Mouse (Mus musculus): ENCODE results near the gene Arhgap27.

The Arhgap27 gene

DNA sequence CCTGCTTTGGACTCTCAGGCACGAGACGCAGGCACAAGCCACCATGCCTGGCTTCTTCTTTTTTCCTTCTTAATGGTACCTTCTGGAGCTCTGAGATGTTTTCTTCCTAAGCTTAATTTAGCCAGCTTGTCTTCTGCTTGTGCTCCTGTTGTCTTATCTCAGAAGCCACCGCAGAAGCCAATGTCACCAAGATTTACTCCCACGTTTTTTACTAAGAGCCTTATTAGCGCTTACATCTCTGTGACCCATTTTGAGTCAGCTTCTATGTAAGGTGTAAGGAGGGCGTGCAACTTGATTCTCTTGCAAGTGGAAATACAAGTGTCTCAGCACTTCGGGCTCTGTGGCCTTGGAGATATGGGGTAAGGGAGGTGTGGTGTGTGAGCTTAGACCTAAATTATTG is 18.0 kb upstream of the Arhgap27 start:
- peak in 1 of 2 experiments; percentile 21 for DNase-seq (ENCODE audit: low spot score in 2 of 2)

DNA sequence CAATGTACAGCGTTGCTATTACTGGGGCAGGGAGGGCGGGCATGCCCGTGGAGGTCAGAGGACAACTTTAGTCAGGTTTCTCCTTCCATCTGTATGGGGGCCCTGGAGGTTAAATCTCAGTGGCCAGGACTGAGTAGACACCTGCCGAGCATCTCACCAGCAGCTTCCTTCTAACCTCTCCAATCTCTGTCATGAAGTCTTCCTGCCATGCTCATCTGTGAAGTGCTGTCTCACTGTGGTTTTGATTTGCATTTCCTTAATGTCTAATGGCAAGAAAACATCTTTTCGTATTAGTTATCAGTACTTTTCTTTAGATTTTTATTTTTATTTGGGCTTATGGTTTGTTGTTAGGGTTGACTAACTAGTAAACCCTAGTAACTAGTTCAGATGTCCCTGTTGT is 17.0 kb upstream of the Arhgap27 start:
- DNase-seq (ENCODE audit: low spot score in 2 of 2): no peak

DNA sequence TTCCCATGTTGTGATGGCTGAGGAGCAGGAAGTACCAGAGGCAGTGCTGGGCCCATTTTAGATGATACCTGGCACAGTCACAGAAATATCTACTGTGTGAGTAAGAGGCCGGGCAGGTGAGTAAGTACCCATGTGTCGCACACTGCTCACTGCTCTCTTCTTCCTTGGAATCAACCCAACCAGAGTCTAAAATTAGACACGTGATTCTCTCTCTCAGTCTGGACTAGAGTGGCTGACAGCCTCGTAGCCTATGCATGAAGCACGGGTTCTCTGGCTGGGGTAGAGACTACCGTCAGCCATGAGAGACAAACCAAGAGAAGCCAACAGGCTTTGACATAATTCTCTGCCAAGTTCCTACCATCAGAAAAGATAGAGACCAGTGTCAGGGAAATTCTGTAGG is 14.8 kb upstream of the Arhgap27 start:
- DNase-seq (ENCODE audit: low spot score in 2 of 2): no peak

DNA sequence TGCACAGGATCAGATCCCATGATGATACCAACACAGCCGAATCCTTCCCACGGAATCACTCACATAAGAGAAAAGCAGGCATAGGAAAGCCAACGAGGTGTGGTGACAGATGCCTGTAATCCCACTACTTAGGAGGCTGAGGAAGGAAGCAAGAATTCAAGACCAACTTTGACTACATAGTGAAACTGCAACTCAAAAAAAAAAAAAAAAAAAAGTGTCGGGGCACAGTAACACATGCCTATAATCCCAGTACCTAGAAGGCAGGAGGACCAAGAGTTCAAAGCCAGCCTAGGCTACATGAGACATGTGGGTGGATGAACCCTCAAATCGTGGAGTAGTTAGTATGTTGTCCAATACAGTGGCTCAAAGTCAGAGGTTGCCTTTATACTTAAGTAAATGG is 12.3 kb upstream of the Arhgap27 start:
- no peak for DNase-seq (ENCODE audit: low spot score in 2 of 2)

DNA sequence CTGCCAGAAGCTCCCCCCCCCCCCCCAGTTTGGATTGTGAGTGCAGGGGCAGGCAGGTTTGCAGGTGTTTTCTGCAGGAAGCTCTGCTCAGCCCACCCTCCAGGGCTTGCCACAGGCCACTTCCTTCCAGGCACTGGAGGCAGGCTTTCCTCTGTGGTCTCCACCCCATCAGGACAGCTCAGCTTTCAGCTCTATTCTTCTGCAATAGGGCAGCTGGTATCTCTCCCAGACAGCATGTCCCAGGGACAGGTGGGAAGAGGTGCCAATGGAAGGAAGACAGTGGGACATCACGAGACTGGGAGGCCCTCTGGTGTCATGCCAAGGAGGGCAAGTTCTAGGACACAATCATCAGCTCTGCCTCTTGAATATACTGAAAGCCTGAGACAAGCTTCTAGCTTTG is 11.8 kb upstream of the Arhgap27 start:
- DNase-seq (ENCODE audit: low spot score in 2 of 2): no peak

DNA sequence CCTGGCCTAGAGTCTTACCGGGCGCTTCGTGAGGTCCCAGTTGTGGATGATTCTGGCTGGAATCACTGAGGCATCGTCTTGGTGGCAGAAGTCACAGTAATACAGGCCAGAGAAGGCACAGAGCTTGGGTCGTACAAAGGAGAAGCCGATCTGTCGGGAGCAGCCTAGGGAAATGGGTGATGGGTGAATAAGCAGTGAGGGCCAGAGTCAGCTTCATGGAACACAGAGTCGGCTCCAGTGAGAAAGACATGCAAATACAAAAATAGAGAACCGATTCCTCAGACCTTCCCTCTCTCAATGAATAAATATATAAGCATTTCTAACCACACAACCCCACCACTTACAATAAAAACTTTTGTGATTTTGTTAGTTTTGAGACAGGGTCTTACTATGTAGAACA is 10.4 kb upstream of the Arhgap27 start:
- DNase-seq (ENCODE audit: low spot score in 2 of 2): no peak

DNA sequence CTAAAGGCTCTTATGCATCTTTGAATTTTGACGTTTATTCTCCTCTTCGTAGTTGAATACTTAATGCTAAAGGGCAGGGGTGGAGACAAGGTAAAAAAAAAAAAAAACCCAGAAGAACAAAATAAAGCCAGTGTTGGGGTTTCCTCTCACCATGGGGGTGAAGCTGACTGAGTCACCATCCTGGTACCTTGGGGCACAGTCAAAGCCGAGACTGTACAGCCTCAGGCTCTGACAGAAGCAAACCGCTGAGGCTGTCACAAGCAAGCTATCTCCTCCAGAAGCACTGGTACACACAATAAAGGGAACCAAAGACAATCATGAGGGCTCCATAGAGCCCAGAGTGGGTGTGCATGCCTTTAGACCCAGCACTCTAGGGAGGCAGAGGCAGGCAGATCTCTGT is 9.1 kb upstream of the Arhgap27 start:
- DNase-seq (ENCODE audit: low spot score in 2 of 2): no peak

DNA sequence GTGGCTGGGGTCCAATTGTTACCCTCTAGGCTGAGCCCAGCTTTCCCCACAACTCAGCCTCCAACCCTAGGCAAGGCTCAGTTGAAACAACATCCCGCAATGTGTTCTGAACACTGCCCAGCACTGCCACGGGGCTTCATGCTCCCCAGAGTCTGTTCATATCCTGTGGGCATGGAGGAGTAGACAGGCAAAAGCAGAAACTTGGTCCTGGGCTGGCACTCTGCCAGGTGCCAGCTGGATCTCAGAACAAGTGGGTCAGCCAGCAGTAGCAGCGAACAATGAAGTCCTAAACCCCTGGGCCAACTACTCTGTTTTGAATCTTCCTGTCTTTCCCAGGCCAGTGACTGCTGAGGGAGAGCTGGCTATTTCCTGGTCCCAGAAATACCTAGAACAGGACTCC is 8.6 kb upstream of the Arhgap27 start:
- peak in 1 of 2 experiments; percentile 48 for DNase-seq (ENCODE audit: low spot score in 2 of 2)

DNA sequence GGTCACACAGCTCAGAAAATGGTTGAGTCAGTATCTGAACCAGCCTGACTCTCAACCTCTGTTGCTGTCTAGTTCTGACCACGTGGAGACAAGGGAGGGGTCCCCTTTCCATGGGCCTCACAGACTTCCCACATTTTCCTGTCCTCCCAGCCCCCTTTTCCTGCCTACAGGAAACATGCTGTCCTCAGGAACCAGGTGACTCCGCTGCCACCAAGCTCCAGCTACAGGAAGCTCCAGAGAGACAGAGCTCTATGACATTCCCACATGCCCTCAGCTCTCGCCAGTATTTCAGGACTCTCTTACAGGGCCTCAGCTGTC is 7.7 kb upstream of the Arhgap27 start:
- DNase-seq (ENCODE audit: low spot score in 2 of 2): no peak

DNA sequence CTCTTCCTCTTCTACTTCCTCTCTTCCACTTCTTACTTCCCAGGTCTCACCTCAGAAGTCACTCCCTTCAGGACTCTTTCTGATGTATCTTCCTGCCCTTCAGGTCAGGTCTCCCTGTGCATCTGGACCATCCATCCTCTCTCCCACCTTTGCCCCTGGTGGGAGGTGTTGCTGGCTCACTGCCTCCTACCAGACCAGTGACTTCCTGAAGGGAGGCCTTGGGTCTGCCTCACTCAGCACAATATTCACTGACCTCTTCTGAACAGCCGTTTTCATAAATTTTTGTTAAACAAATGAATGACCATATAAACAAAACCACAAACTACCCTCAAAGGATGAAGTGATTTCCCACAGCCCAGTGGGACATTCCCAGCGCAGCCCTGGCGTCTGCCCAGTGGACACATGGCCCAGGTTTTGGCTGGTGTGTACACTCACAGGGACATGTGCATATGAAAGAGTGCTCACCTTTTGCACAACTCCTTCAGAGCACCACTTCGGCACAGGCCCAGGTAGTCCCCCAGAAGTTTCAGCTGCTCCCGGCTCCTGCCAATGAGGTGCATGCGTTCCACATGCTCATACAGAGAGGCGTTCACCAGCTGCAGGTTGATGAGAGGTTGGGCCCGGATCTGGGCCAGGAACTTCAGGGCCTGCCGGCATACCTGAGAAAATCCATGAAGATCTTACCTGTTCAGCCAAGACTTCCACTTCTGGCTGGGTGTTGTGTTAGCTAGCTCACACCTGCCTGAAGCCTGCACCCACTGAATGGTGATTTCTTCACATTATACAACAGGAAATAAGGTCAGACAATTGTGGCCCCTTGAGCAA is 7.1 kb upstream of the Arhgap27 start:
- DNase-seq (ENCODE audit: low spot score in 2 of 2): no peak

DNA sequence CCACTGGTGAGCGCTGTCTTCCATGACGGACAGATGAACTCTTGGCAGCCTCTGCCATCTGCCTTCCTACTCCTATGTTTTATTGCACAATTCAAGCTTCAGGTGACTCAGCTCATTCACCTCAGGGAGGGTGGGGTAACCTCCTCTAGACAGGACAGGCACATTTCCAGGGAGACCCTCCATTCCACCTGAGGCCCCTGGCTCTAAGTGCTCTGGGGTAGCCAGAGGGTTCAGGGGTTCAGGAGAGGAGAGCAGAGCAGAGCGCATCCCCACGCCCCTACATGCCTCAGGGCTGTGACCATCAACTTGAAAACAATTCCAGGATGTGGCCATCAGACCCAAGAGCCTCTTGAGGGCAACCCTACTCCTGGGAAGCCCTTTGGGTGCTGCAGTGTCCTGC is 2.0 kb upstream of the Arhgap27 start:
- no peak for DNase-seq (ENCODE audit: low spot score in 2 of 2)

DNA sequence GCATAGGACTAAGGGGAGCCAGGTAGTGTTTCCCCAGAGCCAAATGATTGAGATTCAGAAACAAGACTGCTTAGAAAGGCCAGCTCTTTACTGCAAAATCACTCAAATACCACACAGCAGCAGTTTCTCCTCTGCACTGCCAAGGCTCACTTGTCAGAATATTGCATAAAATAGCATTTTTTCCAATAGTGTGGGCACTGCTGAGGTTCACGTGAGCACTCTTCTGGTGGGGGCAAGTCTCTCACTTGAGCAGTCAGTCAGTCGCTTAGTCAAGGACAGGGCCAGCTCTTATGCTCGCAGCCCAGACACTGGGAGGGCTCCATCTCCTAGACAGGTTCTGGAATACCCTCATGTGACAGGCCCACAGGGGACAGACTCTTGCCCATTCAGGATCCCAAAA is 1.5 kb upstream of the Arhgap27 start:
- DNase-seq (ENCODE audit: low spot score in 2 of 2): peak in 1 of 2 experiments; percentile 27

DNA sequence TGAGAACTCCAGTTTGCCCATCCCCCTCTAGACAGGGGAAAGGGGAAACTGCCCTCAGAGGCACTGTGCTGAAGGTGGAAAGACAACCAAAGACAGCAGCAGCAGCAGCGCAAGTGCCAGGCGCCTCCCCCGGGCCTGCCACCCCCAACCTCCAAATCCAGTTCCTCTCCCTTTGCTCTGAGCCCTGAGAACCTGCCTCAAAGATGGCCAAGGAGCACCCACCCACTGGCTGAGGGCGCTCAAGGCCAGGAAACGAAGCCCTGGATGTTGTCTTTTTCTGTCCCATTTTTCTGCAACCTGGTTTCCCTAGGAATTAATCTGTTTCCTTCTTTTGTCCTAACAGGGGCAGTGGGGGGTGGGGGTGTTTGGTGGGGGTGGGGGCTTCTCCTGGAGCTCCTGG is 843 bp upstream of the Arhgap27 start:
- DNase-seq (ENCODE audit: low spot score in 2 of 2): no peak

DNA sequence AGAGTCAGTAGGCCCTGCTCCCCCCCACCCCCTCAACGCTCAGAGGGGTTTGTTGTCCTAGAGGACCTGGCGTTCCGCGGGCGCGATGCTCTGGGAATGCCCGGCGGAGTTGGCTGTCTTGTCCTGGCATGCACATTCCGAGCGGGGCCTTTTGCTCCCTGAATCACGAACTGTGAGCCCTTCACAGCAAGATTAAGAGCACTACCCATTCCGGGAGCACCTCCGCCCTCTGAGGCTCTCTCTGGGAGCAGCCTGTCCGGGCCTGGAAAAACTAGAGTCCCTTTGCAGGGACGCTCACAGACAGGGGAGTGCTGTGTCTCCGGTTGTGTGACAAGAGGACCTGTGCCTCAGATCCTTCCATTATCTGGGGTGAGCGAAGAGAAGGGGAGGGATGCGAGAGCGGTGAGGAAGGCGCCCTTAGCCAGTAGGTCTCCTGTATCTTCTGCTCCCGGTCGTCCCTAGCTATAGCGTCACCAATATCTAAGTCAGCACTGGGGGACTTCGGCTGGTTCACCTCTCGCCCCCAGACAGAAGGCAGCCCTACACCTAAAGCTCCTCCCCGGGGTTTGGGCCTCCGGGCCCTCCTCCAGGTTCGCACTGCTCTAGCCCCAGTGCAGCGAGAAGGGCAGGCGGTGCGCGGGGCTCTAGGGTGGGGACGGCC is 841 bp downstream of the Arhgap27 start:
- peak in 1 of 2 experiments; percentile 34 for DNase-seq (ENCODE audit: low spot score in 2 of 2)

DNA sequence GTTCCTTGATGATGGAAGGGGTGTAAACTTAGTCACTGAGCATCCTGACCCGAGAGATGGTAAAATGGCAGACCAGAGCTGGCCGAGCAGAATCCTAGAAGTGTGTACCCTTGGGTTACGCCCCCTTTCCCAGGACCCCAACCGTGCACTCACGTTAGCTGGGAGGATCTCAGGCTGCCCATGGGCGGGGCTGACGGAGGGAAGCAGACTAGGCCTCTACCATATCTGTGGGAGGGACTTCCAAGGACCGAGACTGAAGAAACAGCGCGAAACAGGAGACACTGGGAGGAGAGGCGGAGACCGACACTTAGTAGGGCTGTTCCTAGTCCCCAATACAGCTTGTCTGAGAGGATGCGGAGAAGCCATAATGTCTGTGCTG is 1.4 kb downstream of the Arhgap27 start:
- no peak for DNase-seq (ENCODE audit: low spot score in 2 of 2)

DNA sequence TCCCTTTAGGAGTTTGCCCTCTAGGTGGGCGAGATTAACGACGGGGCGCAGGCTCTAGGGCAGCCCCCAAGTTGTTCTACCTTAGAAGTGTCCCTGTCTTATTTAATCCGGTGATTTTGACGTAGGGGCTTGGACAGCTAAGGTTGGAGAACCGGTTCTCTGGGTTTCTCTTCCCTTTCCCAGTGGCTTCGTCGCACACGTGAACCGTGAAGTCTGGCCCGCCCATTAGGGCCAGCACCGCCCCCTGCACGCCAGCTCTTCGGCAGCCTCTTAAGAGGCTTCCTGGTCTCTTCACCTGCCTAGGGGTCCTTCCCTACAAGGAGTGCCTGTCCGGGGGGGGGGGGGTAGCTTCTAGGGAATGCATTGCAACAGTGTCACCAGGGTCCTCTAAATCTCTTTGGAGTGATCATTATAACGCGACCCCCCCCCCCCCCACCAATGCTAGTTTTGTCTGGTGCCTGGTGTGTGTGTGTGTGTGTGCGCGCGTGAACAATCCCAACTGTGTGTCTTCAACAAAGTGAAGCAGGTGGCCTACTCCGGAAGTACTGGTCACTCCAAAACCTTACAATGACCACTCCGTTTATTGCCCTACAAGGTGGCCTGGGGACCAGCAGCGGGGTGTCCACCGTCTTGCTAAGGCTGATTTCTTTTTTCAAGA is 2.0 kb downstream of the Arhgap27 start:
- DNase-seq (ENCODE audit: low spot score in 2 of 2): no peak

DNA sequence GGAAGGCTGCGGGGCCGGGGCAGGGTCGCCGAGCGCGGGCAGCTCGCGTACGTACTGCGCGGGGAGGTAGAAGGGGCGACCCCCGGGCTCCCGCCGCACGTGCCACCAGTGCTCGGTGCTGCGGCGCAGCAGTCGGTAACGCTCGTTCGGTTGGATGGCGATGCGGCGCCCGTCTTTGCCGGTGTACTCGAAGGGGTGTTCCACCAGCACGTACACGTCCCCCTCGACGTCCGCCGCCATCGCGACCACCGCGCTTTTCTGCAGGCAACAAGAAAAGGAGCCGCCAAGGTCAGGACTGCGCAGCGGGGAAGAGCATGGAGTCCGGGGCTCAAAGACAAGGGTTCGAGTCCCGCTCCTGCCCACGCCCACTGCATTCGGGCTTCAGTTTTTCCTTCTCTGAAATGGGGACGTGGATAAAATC is 2.8 kb downstream of the Arhgap27 start:
- DNase-seq (ENCODE audit: low spot score in 2 of 2): no peak

DNA sequence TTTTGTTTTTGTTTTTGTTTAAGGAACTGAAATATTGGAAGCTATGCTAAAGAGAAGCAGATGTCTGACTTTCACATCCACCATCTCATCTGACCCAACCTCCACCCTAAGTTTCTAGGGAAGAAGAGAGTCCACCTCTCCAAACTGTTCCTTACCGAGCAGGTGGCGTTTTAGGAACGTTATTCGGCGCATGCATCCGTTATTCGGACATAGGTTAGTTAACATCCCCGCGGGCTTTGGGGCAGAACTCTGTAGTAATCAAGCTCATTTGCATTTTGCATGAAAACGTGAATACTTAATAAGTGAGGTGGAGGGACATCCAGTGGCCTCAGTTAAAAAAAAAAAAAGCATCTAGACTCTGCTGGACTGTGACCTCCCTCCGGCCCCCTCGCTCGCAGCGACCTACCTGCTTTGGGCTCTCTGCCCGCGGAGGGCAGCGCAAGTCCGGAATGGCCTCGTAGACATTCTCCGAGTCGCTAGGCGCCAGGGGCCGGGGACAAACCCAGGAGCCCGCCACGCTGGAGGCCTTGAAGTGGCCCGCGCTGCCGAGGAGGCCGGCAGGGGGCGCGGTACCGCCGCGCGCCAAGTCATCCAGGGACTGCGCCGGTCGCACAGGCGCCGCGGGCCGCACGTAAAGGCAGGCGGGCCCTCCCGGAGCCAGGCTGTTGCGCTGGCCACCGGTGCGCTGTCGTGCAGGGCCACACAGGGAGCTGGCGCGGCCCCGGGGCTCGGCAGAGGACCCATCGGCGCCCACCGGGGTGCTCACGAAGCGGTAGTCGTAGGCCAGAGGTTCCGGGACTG is 3.5 kb downstream of the Arhgap27 start:
- peak; percentile 79 to 81 for DNase-seq (ENCODE audit: low spot score in 2 of 2)

DNA sequence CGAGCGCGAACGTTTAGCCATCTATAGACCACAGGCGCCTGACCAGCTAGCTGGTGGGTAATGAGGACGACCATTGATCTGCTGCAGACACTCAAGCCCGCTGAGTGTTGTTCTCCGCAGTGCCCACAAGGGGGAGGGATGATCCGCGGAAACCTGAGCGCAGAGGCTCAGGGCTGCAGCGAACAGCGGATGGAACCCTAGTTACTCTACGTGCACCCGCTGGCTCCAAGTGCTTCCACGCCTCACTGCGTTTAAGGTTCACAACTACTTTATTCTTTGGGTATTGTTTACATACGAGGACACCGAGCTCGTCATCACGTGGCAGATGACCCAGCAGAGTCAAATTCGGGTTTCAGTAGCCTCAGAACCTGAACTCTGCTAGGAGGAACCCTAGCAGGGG is 4.4 kb downstream of the Arhgap27 start:
- peak; percentile 67 to 72 for DNase-seq (ENCODE audit: low spot score in 2 of 2)

DNA sequence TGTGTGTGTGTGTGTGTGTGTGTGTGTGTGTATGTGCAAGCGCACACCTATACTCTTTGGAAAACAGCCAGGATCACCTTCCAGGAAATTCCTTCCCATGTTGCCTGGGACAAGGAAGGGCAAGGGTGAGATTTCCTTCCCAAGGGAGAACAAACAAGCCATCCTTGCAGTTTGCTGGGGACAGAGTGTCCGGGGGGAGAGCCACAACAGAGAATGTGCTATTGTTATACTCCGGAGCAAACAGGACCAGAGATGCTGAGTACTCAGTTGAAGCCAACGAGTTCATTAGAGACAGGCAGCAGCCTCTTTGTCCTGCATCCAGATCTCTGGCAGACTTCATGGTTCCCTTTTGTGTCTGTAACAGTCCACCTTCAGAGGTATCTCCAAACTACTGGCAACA is 5.2 kb downstream of the Arhgap27 start:
- no peak for DNase-seq (ENCODE audit: low spot score in 2 of 2)

DNA sequence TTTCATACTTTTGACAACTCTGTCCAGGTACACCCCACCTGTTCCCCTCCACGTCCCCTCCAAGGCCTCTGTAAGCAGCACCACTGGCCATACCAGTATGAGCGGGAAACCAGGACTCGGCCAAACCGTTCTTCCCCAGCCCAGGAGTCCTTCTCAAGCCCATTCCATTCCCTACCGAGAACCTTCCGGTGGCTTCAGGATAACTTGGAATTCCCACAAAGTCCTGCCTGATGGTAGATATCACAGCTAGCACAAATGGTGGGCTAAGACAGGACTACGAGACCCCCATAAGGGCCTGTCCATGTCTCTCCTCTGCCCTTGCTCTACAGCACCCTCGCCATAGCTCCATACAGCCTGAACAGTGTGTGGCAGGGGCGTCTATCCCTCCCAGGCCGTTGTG is 5.8 kb downstream of the Arhgap27 start:
- DNase-seq (ENCODE audit: low spot score in 2 of 2): no peak

DNA sequence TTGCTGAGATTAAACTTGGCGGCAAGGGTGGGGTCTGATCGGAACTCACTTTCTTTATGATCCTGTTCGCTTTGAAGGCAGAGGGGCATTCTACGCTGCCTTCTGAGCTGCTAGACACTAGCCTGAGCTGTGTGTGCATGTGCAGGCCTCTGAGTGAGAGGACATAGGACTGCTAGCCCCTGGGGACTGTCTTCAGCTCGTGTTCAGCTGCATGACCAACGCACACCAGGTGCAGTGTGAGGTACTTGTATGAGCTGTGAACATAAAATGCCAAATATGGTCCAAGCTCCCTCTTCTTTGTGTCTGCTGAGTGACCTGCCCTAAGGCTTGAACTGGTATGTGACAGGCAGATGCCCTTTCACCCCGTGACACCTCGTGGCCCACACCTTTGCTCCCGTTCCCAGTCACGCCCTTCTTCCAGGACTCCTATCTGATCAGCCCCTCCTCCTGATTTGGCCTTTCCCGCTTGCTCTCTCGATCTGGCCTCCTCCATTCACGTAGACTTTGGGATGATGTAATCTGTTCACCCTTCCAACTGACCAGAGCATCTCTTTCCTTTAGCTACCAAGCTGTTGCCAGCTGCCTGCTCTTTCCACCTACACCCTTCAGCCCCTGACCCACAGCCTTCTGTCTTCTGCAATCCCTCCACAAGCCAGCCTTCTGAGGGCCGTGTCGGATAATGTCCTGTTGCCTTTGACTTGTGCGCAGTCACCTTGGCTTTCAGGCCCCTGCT is 6.4 kb downstream of the Arhgap27 start:
- DNase-seq (ENCODE audit: low spot score in 2 of 2): no peak

Measured in right cerebral cortex, adult 2 months (tissue).